Mouse (Mus musculus): ENCODE results near the gene Ldlrap1. TPM values are rescaled to one million over a fixed set of nuclear protein-coding genes. Genes with fewer than 3 reads are reported as not detected.

Gene Ldlrap1
- total and polyA plus RNA-seq, 3 experiments = 11.5 to 12.6 (median 12.4) TPM

GRCm38 (mm10) chr4:134766277-134766676 is 1.5 kb downstream of the Ldlrap1 start:
- H3K4me3 ChIP-seq = peak overlapping the region; percentile 67
- H3K27me3 ChIP-seq (ENCODE audit: control insufficient read depth, insufficient read depth, low read length) = no peaks in the 10 kb centered on the region
- H3K79me2 ChIP-seq (replicated peaks; ENCODE audit: control insufficient read depth, insufficient read depth, low read length) = peaks cover 1% of the 10 kb centered on the region; the same call in 1 of the 2 replicates
- H3K27ac ChIP-seq = peak overlapping the region; percentile 92
- intact Hi-C loops (cut with DNase I) = loop anchor here (5.0 kb wide), 1 partner anchor 34 kb away; no protein-coding TSS in a partner anchor
- H3K36me3 ChIP-seq (ENCODE audit: control insufficient read depth, insufficient read depth, low read length) = no peaks in the 10 kb centered on the region
- DNase-seq = no peak
- TF ChIP-seq CTCF (IDR thresholded peaks at IDR 0.05) (no peak), EP300 (IDR thresholded peaks at IDR 0.05; ENCODE audit: insufficient read depth, low read depth, low read length) (no peak), POLR2A (IDR thresholded peaks at IDR 0.05; ENCODE audit: insufficient read depth, low read depth, low read length) (no peak)
- no peak overlapping the region for H3K9ac ChIP-seq (ENCODE audit: low read depth, low read length)
- peaks cover 23% of the 10 kb centered on the region for H3K4me1 ChIP-seq (ENCODE audit: control insufficient read depth, insufficient read depth, low read length)
- WGBS = 35% methylated on average over 6 of the region's 6 CpGs

GRCm38 (mm10) chr4:134764333-134764732 is 3.5 kb downstream of the Ldlrap1 start:
- peaks cover 41% of the 10 kb centered on the region for H3K4me1 ChIP-seq (ENCODE audit: control insufficient read depth, insufficient read depth, low read length)
- 19% methylated on average over 3 of the region's 3 CpGs for WGBS
- intact Hi-C loops (cut with DNase I) = no loop called here
- DNase-seq = no peak
- H3K36me3 ChIP-seq (ENCODE audit: control insufficient read depth, insufficient read depth, low read length) = no peaks in the 10 kb centered on the region
- H3K27me3 ChIP-seq (ENCODE audit: control insufficient read depth, insufficient read depth, low read length) = no peaks in the 10 kb centered on the region
- no peak overlapping the region for H3K9ac ChIP-seq (ENCODE audit: low read depth, low read length)
- H3K4me3 ChIP-seq = no peak overlapping the region
- TF ChIP-seq POLR2A (IDR thresholded peaks at IDR 0.05; ENCODE audit: insufficient read depth, low read depth, low read length) (no peak), CTCF (IDR thresholded peaks at IDR 0.05) (no peak), EP300 (IDR thresholded peaks at IDR 0.05; ENCODE audit: insufficient read depth, low read depth, low read length) (no peak)
- peaks cover 1% of the 10 kb centered on the region; the same call in 1 of the 2 replicates for H3K79me2 ChIP-seq (replicated peaks; ENCODE audit: control insufficient read depth, insufficient read depth, low read length)
- H3K27ac ChIP-seq = no peak overlapping the region

GRCm38 (mm10) chr4:134762360-134762759 is 5.5 kb downstream of the Ldlrap1 start:
- WGBS = 58% methylated on average over 6 of the region's 6 CpGs
- no peaks in the 10 kb centered on the region for H3K27me3 ChIP-seq (ENCODE audit: control insufficient read depth, insufficient read depth, low read length)
- TF ChIP-seq CTCF (IDR thresholded peaks at IDR 0.05) = no peak
- no peak for TF ChIP-seq POLR2A (IDR thresholded peaks at IDR 0.05; ENCODE audit: insufficient read depth, low read depth, low read length)
- no peak for TF ChIP-seq EP300 (IDR thresholded peaks at IDR 0.05; ENCODE audit: insufficient read depth, low read depth, low read length)
- no peak overlapping the region for H3K4me3 ChIP-seq
- H3K4me1 ChIP-seq (ENCODE audit: control insufficient read depth, insufficient read depth, low read length) = peaks cover 50% of the 10 kb centered on the region
- 0 out of 2 replicates have a peak overlapping the region, but pooled peaks have one; percentile 5 for H3K27ac ChIP-seq
- H3K9ac ChIP-seq (ENCODE audit: low read depth, low read length) = no peak overlapping the region
- intact Hi-C loops (cut with DNase I) = no loop called here
- peak in 1 of 2 experiments; percentile 57 for DNase-seq
- no peaks in the 10 kb centered on the region for H3K36me3 ChIP-seq (ENCODE audit: control insufficient read depth, insufficient read depth, low read length)
- peaks cover 4% of the 10 kb centered on the region; the same call in 1 of the 2 replicates for H3K79me2 ChIP-seq (replicated peaks; ENCODE audit: control insufficient read depth, insufficient read depth, low read length)

- Histone ChIP-seq H3K27ac (peak overlapping the region; percentile 0), H3K36me3 (ENCODE audit: control insufficient read depth, insufficient read depth, low read length) (no peaks in the 10 kb centered on the region), H3K79me2 (replicated peaks; ENCODE audit: control insufficient read depth, insufficient read depth, low read length) (peaks cover 4% of the 10 kb centered on the region; the same call in 1 of the 2 replicates), H3K4me1 (ENCODE audit: control insufficient read depth, insufficient read depth, low read length) (peaks cover 47% of the 10 kb centered on the region), H3K27me3 (ENCODE audit: control insufficient read depth, insufficient read depth, low read length) (no peaks in the 10 kb centered on the region), H3K4me3 (peak overlapping the region; percentile 19; the same call in 1 of the 2 replicates), H3K9ac (ENCODE audit: low read depth, low read length) (no peak overlapping the region)
- peak; percentile 87 to 88 for DNase-seq
- TF ChIP-seq POLR2A (IDR thresholded peaks at IDR 0.05; ENCODE audit: insufficient read depth, low read depth, low read length) = peak; percentile 23; the same call in 1 of the 2 replicates
- TF ChIP-seq CTCF (IDR thresholded peaks at IDR 0.05) = no peak
- TF ChIP-seq EP300 (IDR thresholded peaks at IDR 0.05; ENCODE audit: insufficient read depth, low read depth, low read length) = 0 out of 2 replicates have a peak, but pooled peaks have one; percentile 50
- intact Hi-C loops (cut with DNase I) = no loop called here
- 2% methylated on average over 9 of the region's 9 CpGs for WGBS
These were observed 7.0 kb downstream of the Ldlrap1 start for GRCm38 (mm10) chr4:134760793-134761201.

- WGBS = 35% methylated on average over 6 of the region's 6 CpGs
- H3K36me3 ChIP-seq (ENCODE audit: control insufficient read depth, insufficient read depth, low read length) = no peaks in the 10 kb centered on the region
- H3K27me3 ChIP-seq (ENCODE audit: control insufficient read depth, insufficient read depth, low read length) = no peaks in the 10 kb centered on the region
- H3K9ac ChIP-seq (ENCODE audit: low read depth, low read length) = no peak overlapping the region
- intact Hi-C loops (cut with DNase I) = no loop called here
- peak overlapping the region; percentile 0 for H3K27ac ChIP-seq
- TF ChIP-seq EP300 (IDR thresholded peaks at IDR 0.05; ENCODE audit: insufficient read depth, low read depth, low read length) (no peak), CTCF (IDR thresholded peaks at IDR 0.05) (no peak), POLR2A (IDR thresholded peaks at IDR 0.05; ENCODE audit: insufficient read depth, low read depth, low read length) (no peak)
- peaks cover 4% of the 10 kb centered on the region; the same call in 1 of the 2 replicates for H3K79me2 ChIP-seq (replicated peaks; ENCODE audit: control insufficient read depth, insufficient read depth, low read length)
- no peak for DNase-seq
- peak overlapping the region; percentile 19; the same call in 1 of the 2 replicates for H3K4me3 ChIP-seq
- H3K4me1 ChIP-seq (ENCODE audit: control insufficient read depth, insufficient read depth, low read length) = peaks cover 50% of the 10 kb centered on the region
These were observed 7.5 kb downstream of the Ldlrap1 start for GRCm38 (mm10) chr4:134760281-134760680.

GRCm38 (mm10) chr4:134759564-134759963 is 8.3 kb downstream of the Ldlrap1 start:
- Histone ChIP-seq H3K4me3 (no peak overlapping the region), H3K27me3 (ENCODE audit: control insufficient read depth, insufficient read depth, low read length) (no peaks in the 10 kb centered on the region), H3K27ac (no peak overlapping the region; the same call in 1 of the 2 replicates), H3K4me1 (ENCODE audit: control insufficient read depth, insufficient read depth, low read length) (peaks cover 54% of the 10 kb centered on the region), H3K9ac (ENCODE audit: low read depth, low read length) (no peak overlapping the region), H3K79me2 (replicated peaks; ENCODE audit: control insufficient read depth, insufficient read depth, low read length) (peaks cover 3% of the 10 kb centered on the region; the same call in 1 of the 2 replicates), H3K36me3 (ENCODE audit: control insufficient read depth, insufficient read depth, low read length) (no peaks in the 10 kb centered on the region)
- intact Hi-C loops (cut with DNase I) = no loop called here
- TF ChIP-seq EP300 (IDR thresholded peaks at IDR 0.05; ENCODE audit: insufficient read depth, low read depth, low read length) = no peak
- TF ChIP-seq POLR2A (IDR thresholded peaks at IDR 0.05; ENCODE audit: insufficient read depth, low read depth, low read length) = no peak
- no peak for TF ChIP-seq CTCF (IDR thresholded peaks at IDR 0.05)
- WGBS = 76% methylated on average over 7 of the region's 7 CpGs
- DNase-seq = no peak
